Mouse (Mus musculus) hindbrain, embryonic 12.5 days (tissue): ENCODE results near the gene Lin7a. TPM values are rescaled to one million over a fixed set of nuclear protein-coding genes. Genes with fewer than 3 reads are reported as not detected.

ENCODE experiments used
- ATAC-seq: fragments of 200-750 bp; cut with Nextera tagmentation; 2 replicates; pipeline ENCODE4 v1.8.0; 2017; ENCODE audit warnings: moderate TSS enrichment; ENCODE audit not compliant: low FRiP score
- H3K27ac ChIP-seq: fragments of 300-500 bp; sonication (generic); 2 replicates; pipeline ENCODE4 v1.5.1; 2016; ENCODE audit warnings: mild to moderate bottlenecking
- H3K27me3 ChIP-seq: fragments of 300-500 bp; sonication (generic); 2 replicates; pipeline ENCODE4 v1.6.1; 2016; ENCODE audit warnings: mild to moderate bottlenecking
- H3K36me3 ChIP-seq: fragments of 300-500 bp; sonication (generic); 2 replicates; pipeline ENCODE4 v1.6.1; 2016; ENCODE audit warnings: mild to moderate bottlenecking
- H3K4me1 ChIP-seq: fragments of 300-500 bp; sonication (generic); 2 replicates; pipeline ENCODE4 v1.6.1; 2016
- H3K4me2 ChIP-seq: fragments of 300-500 bp; sonication (generic); replicated peaks from 2 replicates; pipeline ENCODE4 v1.6.1; 2016; ENCODE audit warnings: mild to moderate bottlenecking
- H3K4me3 ChIP-seq: fragments of 300-500 bp; sonication (generic); 2 replicates; pipeline ENCODE4 v1.5.1; 2016; ENCODE audit warnings: mild to moderate bottlenecking
- H3K9ac ChIP-seq: fragments of 300-500 bp; sonication (generic); 2 replicates; pipeline ENCODE4 v1.6.1; 2016; ENCODE audit warnings: mild to moderate bottlenecking, moderate library complexity
- H3K9me3 ChIP-seq: fragments of 300-500 bp; sonication (generic); replicated peaks from 2 replicates; pipeline ENCODE4 v1.6.1; 2016; ENCODE audit warnings: mild to moderate bottlenecking
- WGBS: fragments of 180-500 bp; shearing (Covaris S2); methylation state at CpG from one replicate; pipeline ENCODE4 v1.1.7; 2016; 5-methylcytosine and 5-hydroxymethylcytosine counted together
- polyA plus RNA-seq: library from polyadenylated mRNA; unstranded; fragments of >200 nt; fragmentation: Nextera tagmentation; extraction: Ambion mirVana; gene quantifications from 2 replicates; pipeline ENCODE4 v1.2.1, GENCODE M21; 2016

Gene Lin7a
- polyA plus RNA-seq, 1 experiment from 2014 or later, result 25.2 TPM

GRCm38 (mm10) chr10:107449496-107450330, 178.2 kb downstream of the Lin7a start:
- Histone ChIP-seq H3K4me2 (no peak overlapping the region), H3K4me1 (no peaks in the 10 kb centered on the region), H3K27me3 (no peaks in the 10 kb centered on the region), H3K9me3 (no peaks in the 10 kb centered on the region), H3K36me3 (no peaks in the 10 kb centered on the region), H3K27ac (no peak overlapping the region), H3K9ac (no peak overlapping the region), H3K4me3 (no peak overlapping the region)
- WGBS, result 89% methylated on average over 5 of the region's 5 CpGs
- no peak for ATAC-seq

DNA sequence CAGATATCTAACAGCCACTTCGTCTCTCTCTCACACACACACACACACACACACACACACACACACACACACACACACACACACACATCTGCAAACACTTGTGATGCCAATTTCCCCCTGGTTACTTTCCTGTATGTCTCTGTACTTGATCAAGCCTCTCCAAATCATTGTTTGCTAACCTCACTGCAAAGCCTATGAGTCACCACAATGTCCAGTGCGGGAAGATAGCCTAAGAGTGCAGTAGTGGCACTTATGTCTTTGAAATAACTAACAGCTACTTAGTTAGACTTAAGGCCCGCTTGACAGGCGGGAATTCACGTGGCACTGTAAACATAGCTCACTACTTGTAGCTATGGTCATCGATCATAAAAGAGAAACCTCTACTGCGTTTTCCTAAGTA, 196.3 kb downstream of the Lin7a start:
- H3K36me3 ChIP-seq, result no peaks in the 10 kb centered on the region
- no peak overlapping the region for H3K27ac ChIP-seq
- no peak for ATAC-seq
- H3K9me3 ChIP-seq, result no peaks in the 10 kb centered on the region
- H3K4me3 ChIP-seq, result no peak overlapping the region
- no peak overlapping the region for H3K9ac ChIP-seq
- H3K27me3 ChIP-seq, result no peaks in the 10 kb centered on the region
- no peaks in the 10 kb centered on the region for H3K4me1 ChIP-seq
- no peak overlapping the region for H3K4me2 ChIP-seq
- 89% methylated on average over 7 of the region's 7 CpGs for WGBS

Other genes starting within 250 kb of the Lin7a start
- gene Acss3, start 148.0 kb upstream of the Lin7a start, polyA plus RNA-seq, result 4.4 and 4.8 TPM in 2 replicates
- gene Myf5, start 214.4 kb downstream of the Lin7a start, polyA plus RNA-seq, result 0.65 and 2.9 TPM in 2 replicates
- 0.18 TPM in 1 of 2 replicates, not detected in the other for gene Myf6, start 223.1 kb downstream of the Lin7a start, polyA plus RNA-seq